Mouse (Mus musculus) neural tube, embryonic 15.5 days (tissue): Measurements from ENCODE around the gene Arhgap31. TPM values are rescaled to one million over a fixed set of nuclear protein-coding genes. Genes with fewer than 3 reads are reported as not detected.
A peak's percentile ranks its signal among the peaks of the same experiment; 100 is the strongest.

Source experiments
- ATAC-seq: fragments of 200-750 bp; cut with Nextera tagmentation; 2 replicates; pipeline ENCODE4 v1.8.0; 2017; ENCODE audit warnings: mild to moderate bottlenecking, moderate TSS enrichment, moderate library complexity; ENCODE audit not compliant: low FRiP score
- H3K27ac ChIP-seq: fragments of 300-500 bp; sonication (generic); replicated peaks from 2 replicates; pipeline ENCODE4 v1.5.1; 2015; ENCODE audit warnings: mild to moderate bottlenecking, inconsistent platforms
- H3K27me3 ChIP-seq: fragments of 300-500 bp; sonication (generic); replicated peaks from 2 replicates; pipeline ENCODE4 v1.6.1; 2015; ENCODE audit warnings: inconsistent platforms
- H3K36me3 ChIP-seq: fragments of 300-500 bp; sonication (generic); 2 replicates; pipeline ENCODE4 v1.6.1; 2015; ENCODE audit warnings: inconsistent platforms
- H3K4me1 ChIP-seq: fragments of 300-500 bp; sonication (generic); 2 replicates; pipeline ENCODE4 v1.6.1; 2015; ENCODE audit warnings: inconsistent platforms
- H3K4me2 ChIP-seq: fragments of 300-500 bp; sonication (generic); 2 replicates; pipeline ENCODE4 v1.6.1; 2015; ENCODE audit warnings: inconsistent platforms, mild to moderate bottlenecking, moderate library complexity
- H3K4me3 ChIP-seq: fragments of 300-500 bp; sonication (generic); replicated peaks from 2 replicates; pipeline ENCODE4 v1.5.1; 2015; ENCODE audit warnings: mild to moderate bottlenecking, inconsistent platforms
- H3K9ac ChIP-seq: fragments of 300-500 bp; sonication (generic); replicated peaks from 2 replicates; pipeline ENCODE4 v1.6.1; 2015; ENCODE audit warnings: mild to moderate bottlenecking, inconsistent platforms
- H3K9me3 ChIP-seq: fragments of 300-500 bp; sonication (generic); replicated peaks from 2 replicates; pipeline ENCODE4 v1.6.1; 2016; ENCODE audit warnings: inconsistent platforms
- WGBS: fragments of 180-500 bp; shearing (Covaris S2); methylation state at CpG from one replicate; pipeline ENCODE4 v1.1.7; 2015; ENCODE audit warnings: mixed read lengths; 5-methylcytosine and 5-hydroxymethylcytosine counted together
- polyA plus RNA-seq: library from polyadenylated mRNA; unstranded; fragments of >200 nt; fragmentation: Nextera tagmentation; extraction: Ambion mirVana; gene quantifications from 2 replicates; pipeline ENCODE4 v1.2.1, GENCODE M21; 2015

The Arhgap31 gene
- 5.9 and 6.0 TPM in 2 replicates for polyA plus RNA-seq

DNA sequence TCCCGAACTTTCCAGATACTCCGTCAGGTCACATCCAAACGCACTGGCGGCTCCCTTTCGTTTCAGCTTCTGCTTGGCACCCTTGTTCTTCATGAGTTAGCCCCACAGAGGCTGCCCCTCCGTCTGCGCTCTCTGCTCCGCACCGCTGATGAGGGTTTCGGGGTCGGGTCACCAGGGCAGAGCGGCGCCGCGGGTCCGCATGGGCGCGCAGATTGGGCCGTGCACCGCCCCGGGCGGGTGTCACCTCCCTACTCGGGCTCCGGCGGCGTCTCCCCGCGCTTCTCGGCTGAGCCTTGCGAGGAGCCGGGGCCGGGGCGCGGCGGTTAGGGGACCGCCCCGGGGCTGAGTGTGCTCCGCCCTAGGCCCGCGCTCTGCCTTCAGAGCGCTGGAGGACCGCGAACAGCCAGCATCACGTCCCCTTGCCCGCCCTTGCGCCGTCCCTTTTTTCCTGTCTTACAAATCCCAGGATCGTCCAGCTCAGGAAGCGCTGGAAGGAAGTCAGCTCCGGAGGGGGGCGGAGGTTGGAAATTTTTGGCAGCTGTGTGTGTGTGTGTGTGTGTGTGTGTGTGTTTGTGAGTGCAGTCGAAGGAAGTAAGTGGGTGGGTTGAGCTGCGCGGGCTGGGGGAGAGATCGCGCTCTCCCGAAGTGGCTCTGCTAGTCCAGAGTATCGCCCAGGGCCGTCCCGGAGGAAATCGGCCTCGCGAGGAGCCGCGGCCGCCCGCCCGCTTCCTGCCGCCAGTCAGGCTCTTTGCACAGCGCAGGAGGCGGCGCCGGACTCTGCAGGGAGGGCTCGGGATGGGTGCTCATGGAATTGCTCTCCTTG, at the start of gene Arhgap31:
Arhgap31 (minus strand) TSS at position 694 of the 823 bp plus-strand sequence.
- Histone ChIP-seq H3K27me3 (no peaks in the 10 kb centered on the region), H3K27ac (peak within 1 kb of the TSS; percentile 76), H3K9me3 (no peaks in the 10 kb centered on the region), H3K4me3 (peak within 1 kb of the TSS; percentile 59), H3K9ac (peak within 1 kb of the TSS; percentile 66), H3K4me2 (peak within 1 kb of the TSS; percentile 92), H3K36me3 (no peaks in the 10 kb centered on the region), H3K4me1 (peaks cover 22% of the 10 kb centered on the region)
- ATAC-seq: peak; percentile 91
- under 1% methylated on average over 74 of the region's 74 CpGs for WGBS

DNA sequence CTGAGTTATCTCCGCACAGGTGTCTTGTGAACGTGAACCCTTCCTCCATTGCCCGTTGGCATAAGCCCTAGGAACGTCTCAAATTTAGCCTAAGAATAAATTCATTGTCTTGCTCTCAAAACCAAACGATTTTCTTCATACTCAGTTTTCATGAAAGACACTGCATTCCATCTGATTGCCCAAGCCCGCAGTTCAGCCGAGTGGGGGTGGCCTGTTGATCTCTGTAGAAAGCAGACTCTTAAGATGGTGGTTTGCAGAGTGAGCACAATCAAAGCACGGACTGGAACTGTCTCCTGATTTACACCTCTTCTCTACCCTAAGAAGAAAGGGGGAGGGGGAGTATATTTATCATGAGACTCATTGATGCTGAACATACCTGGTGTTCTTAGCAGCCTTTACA, 49.3 kb upstream of the Arhgap31 start:
- no peak overlapping the region for H3K4me3 ChIP-seq
- H3K9me3 ChIP-seq: no peaks in the 10 kb centered on the region
- WGBS: 94% methylated on average over 8 of the region's 8 CpGs
- H3K4me2 ChIP-seq: no peak overlapping the region
- no peak for ATAC-seq
- H3K27me3 ChIP-seq: no peaks in the 10 kb centered on the region
- no peaks in the 10 kb centered on the region for H3K4me1 ChIP-seq
- no peak overlapping the region for H3K27ac ChIP-seq
- H3K9ac ChIP-seq: no peak overlapping the region
- peaks cover 75% of the 10 kb centered on the region for H3K36me3 ChIP-seq

DNA sequence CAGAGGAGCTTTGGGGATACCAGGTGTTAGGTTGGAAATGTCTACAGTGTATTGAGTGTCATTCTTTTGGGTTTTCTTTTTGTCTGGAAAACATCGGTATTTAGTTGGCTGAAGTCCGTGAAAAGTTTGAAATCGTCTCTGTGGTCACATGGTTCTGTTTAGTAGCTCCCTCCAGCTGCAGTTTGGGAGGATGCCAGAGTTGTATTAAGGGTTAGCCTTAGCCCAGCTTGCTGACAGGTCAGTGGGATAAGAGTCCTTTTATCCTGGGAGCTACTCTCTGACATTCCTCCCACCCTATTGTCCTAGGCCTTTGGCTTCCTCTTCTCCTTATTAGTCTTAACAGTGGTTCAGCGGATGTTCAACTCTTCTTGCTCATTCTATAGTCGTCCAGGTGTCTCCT, 48.9 kb upstream of the Arhgap31 start:
- no peak overlapping the region for H3K4me3 ChIP-seq
- H3K27ac ChIP-seq: no peak overlapping the region
- no peak overlapping the region for H3K4me2 ChIP-seq
- peaks cover 73% of the 10 kb centered on the region for H3K36me3 ChIP-seq
- H3K9ac ChIP-seq: no peak overlapping the region
- no peaks in the 10 kb centered on the region for H3K9me3 ChIP-seq
- no peaks in the 10 kb centered on the region for H3K27me3 ChIP-seq
- no peaks in the 10 kb centered on the region for H3K4me1 ChIP-seq
- ATAC-seq: no peak
- whole genome bisulfite sequencing: 86% methylated on average over 5 of the region's 5 CpGs

DNA sequence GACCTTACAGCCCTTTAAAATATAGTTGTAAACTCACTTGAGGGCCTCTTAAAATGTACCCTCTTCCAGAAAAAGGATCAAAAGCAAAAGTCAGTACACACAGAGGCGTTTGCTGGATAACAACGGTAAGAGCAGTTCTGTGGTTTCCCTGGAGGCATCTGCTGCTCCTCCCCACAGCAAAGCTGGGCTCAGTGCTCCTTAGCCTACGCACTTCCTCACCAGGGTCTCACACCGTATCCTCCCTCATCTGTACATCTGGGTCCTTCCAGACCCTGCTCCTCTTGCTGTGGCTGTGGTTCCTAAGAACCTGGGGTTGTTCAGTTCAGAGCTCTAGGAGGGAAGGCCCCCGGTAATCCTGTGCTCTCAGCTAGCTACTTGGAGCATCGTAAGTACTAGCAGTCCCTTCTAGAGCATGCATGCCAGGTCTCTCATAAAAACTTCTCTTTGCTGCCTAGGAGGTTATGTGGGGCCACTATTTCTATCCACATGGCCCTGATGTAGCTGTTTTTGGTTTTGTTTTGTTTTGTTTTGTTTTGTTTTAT, 47.8 kb upstream of the Arhgap31 start:
- no peak for ATAC-seq
- H3K27me3 ChIP-seq: no peaks in the 10 kb centered on the region
- H3K4me2 ChIP-seq: no peak overlapping the region
- WGBS: 86% methylated on average over 6 of the region's 6 CpGs
- H3K4me1 ChIP-seq: no peaks in the 10 kb centered on the region
- no peaks in the 10 kb centered on the region for H3K9me3 ChIP-seq
- no peak overlapping the region for H3K27ac ChIP-seq
- H3K4me3 ChIP-seq: no peak overlapping the region
- peaks cover 67% of the 10 kb centered on the region for H3K36me3 ChIP-seq
- H3K9ac ChIP-seq: no peak overlapping the region

DNA sequence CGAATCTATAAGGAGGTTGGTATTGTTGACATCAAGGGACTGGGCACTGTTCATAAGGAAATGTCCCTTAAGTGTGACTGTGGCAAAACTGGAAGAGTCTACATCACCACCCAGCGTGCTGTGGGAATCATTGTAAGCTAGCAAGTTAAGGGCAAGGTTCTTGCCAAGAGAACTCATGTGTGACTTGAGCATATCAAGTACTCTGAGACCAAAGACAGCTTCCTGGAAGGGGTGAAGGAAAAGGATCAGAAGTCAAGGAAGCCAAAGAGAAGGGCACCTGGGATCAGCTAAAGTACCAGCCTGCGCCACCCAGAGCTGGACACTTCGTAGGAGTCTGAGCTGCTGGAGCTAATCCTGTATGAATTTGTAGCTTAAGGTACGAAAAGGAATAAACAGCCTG, 47.2 kb upstream of the Arhgap31 start:
- Histone ChIP-seq H3K4me1 (no peaks in the 10 kb centered on the region), H3K9me3 (no peaks in the 10 kb centered on the region), H3K9ac (no peak overlapping the region), H3K27ac (no peak overlapping the region), H3K4me2 (no peak overlapping the region), H3K4me3 (no peak overlapping the region), H3K27me3 (no peaks in the 10 kb centered on the region), H3K36me3 (peaks cover 62% of the 10 kb centered on the region)
- no peak for ATAC-seq
- 96% methylated on average over 5 of the region's 5 CpGs for WGBS

DNA sequence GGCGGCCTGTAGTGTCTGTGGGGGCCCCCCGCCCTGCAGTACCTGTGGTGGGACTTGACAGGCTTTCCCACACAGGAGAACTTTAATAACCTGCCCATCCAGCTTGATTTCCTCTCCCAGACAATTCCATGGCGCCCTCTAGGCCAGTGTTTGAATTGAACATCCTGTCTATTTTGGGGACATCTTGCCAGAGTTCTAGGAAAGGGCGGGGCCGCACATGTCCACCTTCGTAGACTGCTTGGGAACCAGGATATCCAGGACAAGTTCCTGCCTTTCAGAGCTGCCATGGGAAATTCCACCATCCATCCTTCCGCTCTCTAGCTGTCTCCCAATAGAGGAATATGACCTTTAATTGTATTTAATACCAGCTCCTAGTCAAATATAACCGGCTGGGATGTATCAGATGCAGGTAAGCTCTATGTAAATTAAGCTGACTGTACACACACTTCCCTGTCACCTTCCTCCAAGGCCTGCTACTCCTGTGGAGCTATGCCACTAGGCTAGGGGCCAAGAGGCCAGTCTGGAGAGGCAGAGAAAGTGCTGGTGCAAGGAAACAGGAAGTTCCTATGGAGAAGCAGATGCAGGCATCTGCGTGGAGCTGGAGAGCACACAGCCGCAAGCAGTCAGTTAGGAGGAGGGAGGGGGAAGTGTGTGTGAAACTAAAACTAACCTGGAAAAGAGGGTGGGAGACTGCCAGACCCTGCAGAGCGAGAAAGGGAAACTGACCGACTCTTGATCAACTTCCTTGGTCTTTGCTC, 45.2 kb upstream of the Arhgap31 start:
- WGBS: 85% methylated on average over 12 of the region's 12 CpGs
- no peak overlapping the region for H3K27ac ChIP-seq

DNA sequence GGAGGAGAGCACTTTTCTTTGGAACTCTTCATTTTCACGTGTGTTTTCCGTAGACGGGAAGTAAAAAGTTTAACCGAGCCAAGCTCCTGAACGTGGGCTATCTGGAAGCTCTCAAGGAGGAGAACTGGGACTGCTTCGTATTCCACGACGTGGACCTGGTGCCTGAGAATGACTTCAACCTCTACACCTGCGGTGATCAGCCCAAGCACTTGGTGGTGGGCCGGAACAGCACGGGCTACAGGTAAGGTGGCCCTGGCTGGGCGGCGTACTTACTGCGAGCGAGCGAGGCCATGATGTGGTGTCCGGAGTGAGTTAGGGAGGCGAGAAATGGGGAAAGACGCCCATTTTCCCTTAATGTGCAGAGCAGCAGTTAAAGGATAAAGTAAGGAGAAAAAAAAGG, 44.6 kb upstream of the Arhgap31 start:
- WGBS: 95% methylated on average over 19 of the region's 19 CpGs

More for the DNA sequence above, 45.2 kb upstream of the Arhgap31 start:
- no peak overlapping the region for H3K9ac ChIP-seq
- no peak overlapping the region for H3K4me2 ChIP-seq
- H3K9me3 ChIP-seq: no peaks in the 10 kb centered on the region
- ATAC-seq: no peak
- H3K4me3 ChIP-seq: no peak overlapping the region
- no peaks in the 10 kb centered on the region for H3K4me1 ChIP-seq
- no peaks in the 10 kb centered on the region for H3K27me3 ChIP-seq
- H3K36me3 ChIP-seq: peaks cover 53% of the 10 kb centered on the region

DNA sequence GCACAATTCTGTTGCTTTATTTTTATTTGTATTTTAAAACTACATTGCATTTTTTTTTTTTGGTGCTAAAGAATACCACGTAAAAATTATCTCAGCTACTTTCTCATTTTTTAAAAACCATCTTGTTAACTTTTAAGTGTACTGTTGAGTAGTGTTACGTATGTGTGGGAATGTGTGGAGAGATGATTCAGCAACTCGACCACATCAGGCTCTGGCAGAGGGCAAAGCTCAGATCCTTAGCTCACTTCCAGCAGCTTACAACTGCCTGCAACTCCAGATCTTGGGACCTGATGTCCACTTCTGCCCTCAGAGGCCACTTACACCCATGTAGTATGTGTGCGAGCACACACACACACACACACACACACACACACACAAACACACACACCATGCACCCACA, 43.5 kb upstream of the Arhgap31 start:
- Histone ChIP-seq H3K36me3 (peaks cover 40% of the 10 kb centered on the region), H3K4me3 (no peak overlapping the region), H3K27ac (no peak overlapping the region), H3K4me1 (no peaks in the 10 kb centered on the region), H3K4me2 (no peak overlapping the region), H3K9me3 (no peaks in the 10 kb centered on the region), H3K9ac (no peak overlapping the region), H3K27me3 (no peaks in the 10 kb centered on the region)
- no peak for ATAC-seq
- WGBS: 83% methylated on average over 4 of the region's 4 CpGs

More for the DNA sequence above, 44.6 kb upstream of the Arhgap31 start:
- Histone ChIP-seq H3K4me2 (no peak overlapping the region), H3K4me1 (no peaks in the 10 kb centered on the region), H3K4me3 (no peak overlapping the region), H3K36me3 (peaks cover 49% of the 10 kb centered on the region), H3K9ac (no peak overlapping the region), H3K9me3 (no peaks in the 10 kb centered on the region), H3K27me3 (no peaks in the 10 kb centered on the region), H3K27ac (no peak overlapping the region)
- ATAC-seq: no peak

DNA sequence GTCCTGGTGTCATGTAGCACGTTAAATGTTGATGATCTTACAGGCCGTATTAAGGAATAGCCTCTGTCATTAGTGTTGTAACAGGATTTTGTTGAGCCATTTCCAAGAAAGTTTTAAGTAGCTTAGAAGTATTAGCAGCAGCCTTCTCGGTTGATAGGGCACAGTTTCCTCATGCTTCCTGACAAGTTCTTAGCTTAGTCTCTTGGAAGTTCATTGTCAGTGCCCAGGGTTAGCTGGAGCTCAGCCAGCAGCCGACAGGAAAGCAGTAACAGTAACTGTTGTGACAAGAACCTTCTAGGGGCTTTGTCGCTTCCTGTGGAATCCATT, 43.1 kb upstream of the Arhgap31 start:
- H3K9me3 ChIP-seq: no peaks in the 10 kb centered on the region
- 65% methylated on average over 5 of the region's 5 CpGs for WGBS
- H3K9ac ChIP-seq: no peak overlapping the region
- H3K27ac ChIP-seq: no peak overlapping the region
- no peak for ATAC-seq
- H3K27me3 ChIP-seq: no peaks in the 10 kb centered on the region
- peaks cover 37% of the 10 kb centered on the region for H3K36me3 ChIP-seq
- no peak overlapping the region for H3K4me2 ChIP-seq
- no peak overlapping the region for H3K4me3 ChIP-seq
- H3K4me1 ChIP-seq: no peaks in the 10 kb centered on the region

DNA sequence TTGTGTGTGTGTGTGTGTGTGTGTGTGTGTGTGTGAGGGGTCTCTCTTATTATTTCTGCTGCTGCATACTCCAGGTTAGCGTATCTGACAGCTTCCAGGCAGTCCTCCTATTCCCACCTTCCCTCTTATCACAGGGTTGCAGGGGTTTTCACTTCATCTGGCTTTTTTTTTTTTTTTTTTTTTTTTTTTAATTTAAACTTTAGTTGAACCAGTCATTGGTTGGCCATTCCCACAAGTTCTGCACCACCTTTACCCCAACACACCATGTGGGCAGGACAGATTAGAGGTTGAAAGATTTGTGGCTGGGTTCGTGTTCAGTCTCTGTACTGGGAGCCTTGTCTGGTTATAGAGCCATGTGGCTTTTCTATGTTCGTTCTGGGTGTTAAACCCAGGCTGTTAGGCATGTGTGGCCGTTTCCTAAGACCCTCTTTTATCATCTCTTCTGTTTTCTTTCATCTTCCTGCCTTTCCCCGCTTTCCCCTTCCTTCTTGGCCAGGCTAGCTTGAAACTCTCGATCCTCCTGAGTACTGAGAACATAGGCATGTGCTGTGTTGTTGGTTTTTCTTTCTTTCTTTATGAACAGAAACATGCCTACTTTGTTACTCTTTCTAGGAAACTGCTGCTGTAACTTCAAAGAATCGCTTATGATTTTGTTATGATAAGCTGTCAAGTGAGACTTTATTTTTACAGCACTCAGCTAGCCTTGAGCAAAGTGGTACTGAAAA, 42.5 kb upstream of the Arhgap31 start:
- Histone ChIP-seq H3K9ac (no peak overlapping the region), H3K4me2 (no peak overlapping the region), H3K36me3 (peaks cover 33% of the 10 kb centered on the region), H3K4me1 (no peaks in the 10 kb centered on the region), H3K4me3 (no peak overlapping the region), H3K27me3 (no peaks in the 10 kb centered on the region), H3K9me3 (no peaks in the 10 kb centered on the region), H3K27ac (no peak overlapping the region)
- WGBS: 81% methylated on average over 7 of the region's 7 CpGs
- no peak for ATAC-seq

DNA sequence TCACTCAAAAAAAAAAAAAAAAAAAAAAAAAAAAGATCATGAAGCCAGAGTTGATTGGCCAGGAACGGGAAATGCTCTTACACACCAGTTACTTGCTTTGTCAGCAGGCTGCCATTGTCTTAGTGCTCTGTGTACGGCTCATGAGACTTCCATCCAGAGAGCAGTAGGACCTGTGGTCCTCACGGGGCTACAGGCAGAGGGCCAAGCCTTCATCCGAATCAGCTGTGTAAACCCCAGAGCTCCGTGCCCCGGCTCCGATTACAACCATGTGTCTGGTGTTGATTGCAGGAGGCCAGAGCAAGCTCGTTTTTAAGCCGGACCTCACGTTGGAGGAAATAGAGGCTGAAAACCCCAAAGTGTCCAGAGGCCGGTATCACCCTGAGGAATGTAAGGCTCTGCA, 40.6 kb upstream of the Arhgap31 start:
- Histone ChIP-seq H3K36me3 (peaks cover 21% of the 10 kb centered on the region), H3K4me2 (no peak overlapping the region), H3K9ac (no peak overlapping the region), H3K9me3 (no peaks in the 10 kb centered on the region), H3K4me1 (no peaks in the 10 kb centered on the region), H3K4me3 (no peak overlapping the region), H3K27me3 (no peaks in the 10 kb centered on the region), H3K27ac (no peak overlapping the region)
- 73% methylated on average over 11 of the region's 11 CpGs for WGBS
- ATAC-seq: no peak
